9 mouse cellular contexts compared by ENCODE assay signal in genomic region chr11:100626701-100627195, GRCm38 (mm10). TPM values are rescaled to one million over a fixed set of nuclear protein-coding genes. Genes with fewer than 3 reads are reported as not detected.
DNase-seq lines count a peak whose midpoint lies in the region; ATAC-seq lines count a peak whose summit lies in the region.
"Had no signal": no experiment of that assay in that cellular context is flagged by ENCODE, and none has a peak within 500 bp of the region (broad histone marks: within the 10 kb centered on the region; RNA-seq: fewer than 3 reads in every experiment).

No protein-coding gene starts in this region.

- H3K27ac ChIP-seq in brown adipose tissue, adult 24 weeks (replicated peaks; ENCODE audit: low read depth, low read length): peak overlapping the region; percentile 72
- 0 out of 2 replicates have a peak overlapping the region, but pooled peaks have one; percentile 44 for H3K27ac ChIP-seq in intestine, embryonic 15.5 days
- H3K27ac ChIP-seq in limb, embryonic 13.5 days: no peak overlapping the region
- H3K27ac ChIP-seq in stomach, embryonic 14.5 days (ENCODE audit: low read length): no peak overlapping the region
- H3K27ac ChIP-seq: embryonic facial prominence, embryonic 15.5 days had no signal

- H3K9me3 ChIP-seq in intestine, embryonic 15.5 days: no peaks in the 10 kb centered on the region
- H3K9me3 ChIP-seq in limb, embryonic 13.5 days: no peaks in the 10 kb centered on the region
- no peaks in the 10 kb centered on the region for H3K9me3 ChIP-seq in stomach, embryonic 14.5 days (ENCODE audit: control insufficient read depth, low read depth, low read length)
- H3K9me3 ChIP-seq: embryonic facial prominence, embryonic 15.5 days had no signal

- 23% methylated on average over 9 of the region's 9 CpGs for WGBS in intestine, embryonic 15.5 days
- 18% methylated on average over 9 of the region's 9 CpGs for WGBS in limb, embryonic 13.5 days
- 23% methylated on average over 9 of the region's 9 CpGs for WGBS in stomach, embryonic 14.5 days

- H3K9ac ChIP-seq in intestine, embryonic 15.5 days: no peak overlapping the region
- no peak overlapping the region for H3K9ac ChIP-seq in limb, embryonic 13.5 days
- H3K9ac ChIP-seq in stomach, embryonic 14.5 days (replicated peaks; ENCODE audit: low read depth, low read length): no peak overlapping the region
- H3K9ac ChIP-seq: embryonic facial prominence, embryonic 15.5 days had no signal

- peak; percentile 81 for ATAC-seq in intestine, embryonic 15.5 days
- peak; percentile 37; the same call in 1 of the 2 replicates for ATAC-seq in limb, embryonic 13.5 days (ENCODE audit: low FRiP score, low read depth)
- ATAC-seq in stomach, embryonic 14.5 days (ENCODE audit: insufficient number of reproducible peaks, insufficient read depth, low FRiP score, low read depth): peak; percentile 48; the same call in 1 of the 2 replicates

- no peaks in the 10 kb centered on the region; the same call in 1 of the 2 replicates for H3K27me3 ChIP-seq in intestine, embryonic 15.5 days (replicated peaks)
- 0 out of 2 replicates have a peak, but pooled peaks cover 5% of the 10 kb centered on the region for H3K27me3 ChIP-seq in limb, embryonic 13.5 days
- H3K27me3 ChIP-seq in stomach, embryonic 14.5 days (ENCODE audit: control insufficient read depth, insufficient read depth, low read length): no peaks in the 10 kb centered on the region
- H3K27me3 ChIP-seq: embryonic facial prominence, embryonic 15.5 days had no signal

- H3K4me3 ChIP-seq in brown adipose tissue, adult 24 weeks (ENCODE audit: insufficient read depth, low read depth, low read length): no peak overlapping the region
- H3K4me3 ChIP-seq in intestine, embryonic 15.5 days (replicated peaks): no peak overlapping the region
- H3K4me3 ChIP-seq in limb, embryonic 13.5 days: no peak overlapping the region
- no peak overlapping the region for H3K4me3 ChIP-seq in stomach, embryonic 14.5 days (ENCODE audit: low read depth, low read length)
- H3K4me3 ChIP-seq: embryonic facial prominence, embryonic 15.5 days had no signal

- H3K4me2 ChIP-seq in intestine, embryonic 15.5 days (replicated peaks): no peak overlapping the region
- no peak overlapping the region for H3K4me2 ChIP-seq in limb, embryonic 13.5 days (replicated peaks)
- H3K4me2 ChIP-seq in stomach, embryonic 14.5 days (replicated peaks; ENCODE audit: low read depth, low read length): no peak overlapping the region
- H3K4me2 ChIP-seq: embryonic facial prominence, embryonic 15.5 days had no signal

- H3K36me3 ChIP-seq in intestine, embryonic 15.5 days: peaks cover 10% of the 10 kb centered on the region; the same call in 1 of the 2 replicates
- H3K36me3 ChIP-seq in limb, embryonic 13.5 days: peaks cover 29% of the 10 kb centered on the region
- H3K36me3 ChIP-seq in stomach, embryonic 14.5 days (ENCODE audit: control insufficient read depth, insufficient read depth, low read length): peaks cover 19% of the 10 kb centered on the region; the same call in 1 of the 2 replicates

- H3K4me1 ChIP-seq in brown adipose tissue, adult 24 weeks (ENCODE audit: control insufficient read depth, insufficient read depth, insufficient read length, low read length): peaks cover 10% of the 10 kb centered on the region; the same call in 1 of the 2 replicates
- H3K4me1 ChIP-seq in intestine, embryonic 15.5 days (replicated peaks): peaks cover 27% of the 10 kb centered on the region
- H3K4me1 ChIP-seq in limb, embryonic 13.5 days: peaks cover 16% of the 10 kb centered on the region
- peaks cover 9% of the 10 kb centered on the region; the same call in 1 of the 2 replicates for H3K4me1 ChIP-seq in stomach, embryonic 14.5 days (ENCODE audit: control insufficient read depth, insufficient read depth, low read length)

- DNase-seq in left cerebral cortex, adult 18-20 months (ENCODE audit: low spot score in 2 of 2): peak; percentile 65 to 69
- no peak for DNase-seq in left cerebral cortex, adult 11 months (ENCODE audit: low spot score)
- DNase-seq in frontal cortex, postnatal 36 days (ENCODE audit: low spot score in 2 of 2): peak; percentile 59 to 65
- DNase-seq in monocyte, adult 2 months (ENCODE audit: low read depth in 1 of 2, low spot score in 2 of 2): peak; percentile 77 to 88

RNA-seq across cellular contexts. Expression of gene Dnajc7, which starts 6.8 kb away (rescaled TPM):
- 100 to 1,000 TPM; 258 to 267 TPM for total RNA-seq in left cerebral cortex, adult 18-20 months (2021)
- 246 and 295 TPM in 2 replicates for polyA plus RNA-seq in brown adipose tissue, adult 24 weeks (2012; ENCODE audit: insufficient read depth, insufficient read length, missing spikeins)
- 188 TPM in 2 replicates for polyA plus RNA-seq in intestine, embryonic 15.5 days (2015; fragmentation: Nextera tagmentation; extraction: Ambion mirVana)
- 280 and 283 TPM in 2 replicates for polyA plus RNA-seq in limb, embryonic 13.5 days (2015; fragmentation: Nextera tagmentation; extraction: Ambion mirVana)
- 84.0 and 95.4 TPM in 2 replicates for polyA plus RNA-seq in stomach, embryonic 14.5 days (2014; fragmentation: Nextera tagmentation; extraction: Ambion mirVana)

RNA-seq across cellular contexts. Expression of gene Nkiras2, which starts 7.7 kb away (rescaled TPM):
- total RNA-seq in left cerebral cortex, adult 18-20 months (2021): 10 to 100 TPM; 11.7 to 13.0 TPM
- 32.0 and 37.6 TPM in 2 replicates for polyA plus RNA-seq in brown adipose tissue, adult 24 weeks (2012; ENCODE audit: insufficient read depth, insufficient read length, missing spikeins)
- 57.6 and 65.0 TPM in 2 replicates for polyA plus RNA-seq in intestine, embryonic 15.5 days (2015; fragmentation: Nextera tagmentation; extraction: Ambion mirVana)
- 81.6 and 84.1 TPM in 2 replicates for polyA plus RNA-seq in limb, embryonic 13.5 days (2015; fragmentation: Nextera tagmentation; extraction: Ambion mirVana)
- 62.8 and 63.1 TPM in 2 replicates for polyA plus RNA-seq in stomach, embryonic 14.5 days (2014; fragmentation: Nextera tagmentation; extraction: Ambion mirVana)

RNA-seq across cellular contexts. Expression of gene Cnp, which starts 52.0 kb away (rescaled TPM):
- 100 to 1,000 TPM in 1 of 2 experiments, 10 to 100 TPM in 1; 92.4 to 131 TPM for total RNA-seq in left cerebral cortex, adult 18-20 months (2021)
- polyA plus RNA-seq in brown adipose tissue, adult 24 weeks (2012; ENCODE audit: insufficient read depth, insufficient read length, missing spikeins): 7.7 and 8.4 TPM in 2 replicates
- 32.1 and 34.4 TPM in 2 replicates for polyA plus RNA-seq in intestine, embryonic 15.5 days (2015; fragmentation: Nextera tagmentation; extraction: Ambion mirVana)
- 31.7 and 33.2 TPM in 2 replicates for polyA plus RNA-seq in limb, embryonic 13.5 days (2015; fragmentation: Nextera tagmentation; extraction: Ambion mirVana)
- polyA plus RNA-seq in stomach, embryonic 14.5 days (2014; fragmentation: Nextera tagmentation; extraction: Ambion mirVana): 35.9 TPM in 2 replicates

Comparison
In these comparisons a context has a peak if more than half of its experiments do, and no peak if none do; other contexts are left out.
1. H3K27ac ChIP-seq: peak in brown adipose tissue, adult 24 weeks (single experiment) and intestine, embryonic 15.5 days (single experiment); none in limb, embryonic 13.5 days (single experiment) and stomach, embryonic 14.5 days (single experiment).
2. Peak in every context shown above with its lines, with median percentiles within 50 percentile points of each other: ATAC-seq.